Mouse (Mus musculus) neural tube, embryonic 12.5 days (tissue): ENCODE data around the gene Spg11. TPM values are rescaled to one million over a fixed set of nuclear protein-coding genes. Genes with fewer than 3 reads are reported as not detected.
"Not testable (repeated sequence)": the region's sequence is repeated elsewhere in the genome, so short reads cannot be mapped to it uniquely, and the experiment has no call there.

ENCODE experiments used
- ATAC-seq: fragments of 200-750 bp; cut with Nextera tagmentation; 2 replicates; pipeline ENCODE4 v1.8.0; 2017; ENCODE audit warnings: low read depth, mild to moderate bottlenecking, moderate TSS enrichment, moderate library complexity; ENCODE audit not compliant: low FRiP score
- H3K27ac ChIP-seq: fragments of 300-500 bp; sonication (generic); 2 replicates; pipeline ENCODE4 v1.5.1; 2016
- H3K27me3 ChIP-seq: fragments of 300-500 bp; sonication (generic); replicated peaks from 2 replicates; pipeline ENCODE4 v1.6.1; 2016; ENCODE audit warnings: mild to moderate bottlenecking
- H3K36me3 ChIP-seq: fragments of 300-500 bp; sonication (generic); 2 replicates; pipeline ENCODE4 v1.6.1; 2016; ENCODE audit warnings: mild to moderate bottlenecking
- H3K4me1 ChIP-seq: fragments of 300-500 bp; sonication (generic); 2 replicates; pipeline ENCODE4 v1.6.1; 2016
- H3K4me2 ChIP-seq: fragments of 300-500 bp; sonication (generic); replicated peaks from 2 replicates; pipeline ENCODE4 v1.6.1; 2016; ENCODE audit warnings: mild to moderate bottlenecking
- H3K4me3 ChIP-seq: fragments of 300-500 bp; sonication (generic); 2 replicates; pipeline ENCODE4 v1.5.1; 2016
- H3K9ac ChIP-seq: fragments of 300-500 bp; sonication (generic); 2 replicates; pipeline ENCODE4 v1.6.1; 2016; ENCODE audit warnings: mild to moderate bottlenecking
- H3K9me3 ChIP-seq: fragments of 300-500 bp; sonication (generic); 2 replicates; pipeline ENCODE4 v1.6.1; 2016; ENCODE audit warnings: mild to moderate bottlenecking
- WGBS: fragments of 180-500 bp; shearing (Covaris S2); methylation state at CpG from one replicate; pipeline ENCODE4 v1.1.7; 2016; 5-methylcytosine and 5-hydroxymethylcytosine counted together
- microRNA-seq: library from miRNA; unstranded; fragments of <30 nt; microRNA quantifications from one replicate; pipeline ENCODE4, GENCODE M21; 2017
- polyA plus RNA-seq: library from polyadenylated mRNA; unstranded; fragments of >200 nt; fragmentation: Nextera tagmentation; extraction: Ambion mirVana; gene quantifications from 2 replicates; pipeline ENCODE4 v1.2.1, GENCODE M21; 2016

Gene Spg11
- polyA plus RNA-seq, 1 experiment from 2014 or later = 9.6 TPM

DNA sequence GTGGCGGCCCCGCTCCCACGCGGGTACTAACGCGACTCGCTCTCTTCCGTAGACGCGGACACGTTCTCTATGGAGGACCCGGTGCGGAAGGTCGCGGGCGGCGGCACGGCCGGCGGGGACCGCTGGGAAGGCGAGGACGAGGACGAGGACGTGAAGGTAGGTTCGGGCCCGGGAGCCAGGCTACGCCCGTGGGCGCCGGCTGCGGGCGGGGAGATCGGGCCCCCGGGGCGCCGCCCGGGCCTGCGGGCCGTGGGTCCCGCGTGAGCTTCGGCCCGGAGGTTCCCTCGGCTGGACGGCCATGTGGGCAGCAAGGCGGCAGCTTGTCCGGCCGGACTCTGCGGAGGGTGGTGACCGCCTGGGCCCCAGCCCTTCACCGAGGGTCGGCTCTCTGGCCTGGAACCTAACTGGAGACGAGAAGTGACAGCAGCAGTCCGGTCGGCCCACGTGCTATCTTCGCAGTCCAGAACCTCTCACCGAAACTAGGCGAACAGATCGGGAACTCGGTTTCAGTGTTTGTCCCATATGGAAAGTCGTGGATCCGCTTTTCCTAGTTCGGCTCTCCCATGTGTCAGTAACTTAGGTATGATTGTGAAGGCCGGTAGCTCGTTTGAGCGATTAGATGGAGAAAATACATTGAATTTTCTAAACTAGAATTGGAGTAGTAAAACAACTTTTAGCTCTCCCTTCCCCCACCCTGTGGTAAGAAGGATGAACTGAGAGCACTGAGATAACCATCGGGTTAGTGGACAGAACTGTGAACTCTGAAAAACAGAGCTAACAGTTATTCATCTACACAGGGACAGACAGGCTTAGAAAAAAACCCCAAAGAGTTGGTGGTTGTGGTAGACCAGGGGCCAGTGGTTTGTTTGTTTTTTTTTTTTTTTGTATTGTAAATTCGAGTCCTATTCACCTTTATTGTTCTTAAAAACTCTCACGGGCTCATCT, 89.2 kb downstream of the Spg11 start:
- ATAC-seq = peak; percentile 67

DNA sequence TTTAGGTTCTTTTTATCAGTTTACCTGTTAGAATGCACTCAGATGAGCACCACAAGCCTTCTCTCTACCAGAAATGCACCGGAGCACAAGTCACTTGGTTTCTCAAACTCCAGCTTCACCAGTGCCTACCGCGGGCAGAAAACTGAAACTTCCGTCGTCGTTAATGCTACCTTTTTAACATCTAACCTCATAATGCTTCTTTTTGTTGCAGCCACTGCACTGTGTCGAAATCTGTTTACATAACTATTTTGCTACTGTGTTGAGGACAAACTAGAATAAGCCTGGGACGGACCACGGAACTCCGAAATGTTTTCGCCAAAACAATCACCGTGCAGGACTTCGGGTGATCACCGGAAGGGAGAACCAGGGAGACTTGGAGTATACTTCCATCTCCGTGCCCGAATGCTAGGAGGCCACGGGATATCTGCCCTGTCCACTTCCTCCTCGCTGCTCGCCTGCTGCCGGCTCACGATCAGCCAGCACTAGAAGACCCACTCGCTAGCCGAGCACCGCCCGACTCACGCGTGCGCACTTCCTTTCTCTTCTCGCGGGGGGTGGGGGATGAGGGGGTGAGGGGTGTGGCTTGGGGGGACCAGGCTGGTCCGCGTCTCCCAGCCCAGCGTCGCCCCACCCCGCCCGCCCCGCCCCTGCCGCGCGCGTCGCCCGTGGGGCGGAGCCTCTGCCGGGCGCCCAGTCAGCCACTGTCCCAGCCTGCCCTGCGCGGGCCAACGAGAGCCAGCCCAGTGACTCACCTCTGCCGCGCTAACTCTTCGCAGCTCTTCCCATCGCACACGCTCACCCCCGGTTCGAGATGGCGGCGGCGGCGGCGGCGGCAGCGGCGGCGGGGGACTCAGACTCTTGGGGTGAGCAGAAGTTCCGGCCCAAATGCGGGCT, 90.1 kb downstream of the Spg11 start, which contains the start of gene Eif3j1:
Gene Eif3j1 (plus strand): TSS at position 685 of the 894 bp plus-strand sequence.
- Histone ChIP-seq H3K4me1 (0 out of 2 replicates have a peak, but pooled peaks cover 3% of the 10 kb centered on the region), H3K27ac (peak within 1 kb of the TSS; percentile 59), H3K4me3 (peak within 1 kb of the TSS; percentile 95), H3K9ac (peak within 1 kb of the TSS; percentile 83), H3K27me3 (no peaks in the 10 kb centered on the region), H3K36me3 (no peaks in the 10 kb centered on the region), H3K9me3 (no peaks in the 10 kb centered on the region), H3K4me2 (peak within 1 kb of the TSS; percentile 72)
- ATAC-seq = peak; percentile 100
- under 1% methylated on average over 60 of the region's 67 CpGs for WGBS

More for the DNA sequence above, 89.2 kb downstream of the Spg11 start:
- Histone ChIP-seq H3K27ac (peak overlapping the region; percentile 59), H3K4me3 (peak overlapping the region; percentile 95), H3K4me1 (0 out of 2 replicates have a peak, but pooled peaks cover 3% of the 10 kb centered on the region), H3K9me3 (no peaks in the 10 kb centered on the region), H3K36me3 (peaks cover 4% of the 10 kb centered on the region; the same call in 1 of the 2 replicates), H3K27me3 (no peaks in the 10 kb centered on the region), H3K9ac (peak overlapping the region; percentile 83), H3K4me2 (peak overlapping the region; percentile 72)
- under 1% methylated on average over 71 of the region's 71 CpGs for WGBS

DNA sequence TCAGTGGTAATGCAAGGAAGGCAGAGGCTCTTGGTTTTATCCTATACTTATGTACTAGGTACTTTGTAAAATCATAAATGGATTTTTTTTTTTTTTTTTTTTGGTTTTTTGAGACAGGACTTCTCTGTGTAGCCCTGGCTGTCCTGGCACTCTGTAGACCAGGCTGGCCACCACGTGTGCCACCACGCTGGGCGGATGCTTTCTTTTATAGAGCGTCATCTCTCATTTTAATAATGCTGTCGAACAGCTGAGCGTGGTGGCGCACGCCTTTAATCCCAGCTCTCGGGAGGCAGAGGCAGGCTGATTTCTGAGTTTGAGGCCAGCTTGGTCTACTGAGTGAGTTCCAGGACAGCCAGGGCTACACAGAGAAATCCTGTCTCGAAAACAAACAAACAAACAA, 91.1 kb downstream of the Spg11 start:
- not testable (repeated sequence) for ATAC-seq

DNA sequence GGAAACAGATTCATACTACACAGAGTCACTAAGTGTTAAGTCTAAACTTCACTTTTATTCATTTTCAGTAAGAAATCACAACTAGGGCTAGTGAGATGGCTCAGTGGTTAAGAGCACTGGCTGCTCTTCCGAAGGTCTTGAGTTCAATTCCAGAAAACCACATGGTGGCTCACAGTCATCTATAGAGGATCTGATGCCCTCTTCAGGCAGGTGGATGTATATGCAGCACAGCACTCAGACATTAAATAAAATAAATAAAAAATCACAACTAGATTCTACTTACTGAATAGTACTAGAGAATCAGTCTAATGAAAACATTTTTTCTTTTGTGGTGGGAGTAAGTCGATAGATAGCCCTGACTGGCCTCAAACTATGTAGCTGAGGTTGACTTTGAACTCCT, 95.9 kb downstream of the Spg11 start:
- ATAC-seq = no peak
- Histone ChIP-seq H3K4me2 (no peak overlapping the region), H3K4me1 (no peaks in the 10 kb centered on the region), H3K4me3 (no peak overlapping the region), H3K27me3 (no peaks in the 10 kb centered on the region), H3K9ac (no peak overlapping the region), H3K9me3 (no peaks in the 10 kb centered on the region), H3K36me3 (no peaks in the 10 kb centered on the region), H3K27ac (no peak overlapping the region)
- 82% methylated on average over 2 of the region's 2 CpGs for WGBS

More for the DNA sequence above, 91.1 kb downstream of the Spg11 start:
- H3K27me3 ChIP-seq, H3K4me1 ChIP-seq, H3K27ac ChIP-seq, H3K36me3 ChIP-seq, H3K9ac ChIP-seq, H3K9me3 ChIP-seq, H3K4me3 ChIP-seq: not testable (repeated sequence)
- peak overlapping the region; percentile 72; the same call in 1 of the 2 replicates for H3K4me2 ChIP-seq
- WGBS = 94% methylated on average over 10 of the region's 10 CpGs

DNA sequence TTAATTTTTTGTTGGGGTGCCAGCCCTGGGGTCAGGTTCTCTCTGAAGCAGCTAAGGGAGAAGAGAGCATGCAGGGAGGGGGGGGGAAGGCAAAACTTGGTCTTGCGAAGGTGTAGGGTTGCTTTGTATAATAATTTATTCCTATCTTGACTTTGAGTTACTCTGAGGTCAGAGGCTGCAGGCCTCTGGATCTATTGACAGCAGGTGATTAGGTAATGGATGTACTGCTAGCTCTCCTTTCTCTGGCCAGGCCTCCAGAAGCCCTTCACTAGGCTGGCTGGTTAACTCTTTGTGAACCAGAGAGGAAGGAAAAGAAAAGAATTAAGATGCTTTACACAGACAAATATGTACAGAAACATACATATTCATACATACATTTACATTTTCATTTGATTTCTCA, 99.5 kb downstream of the Spg11 start:
- ATAC-seq = no peak
- H3K9me3 ChIP-seq = no peaks in the 10 kb centered on the region
- no peak overlapping the region for H3K4me2 ChIP-seq
- H3K4me3 ChIP-seq = no peak overlapping the region
- H3K27ac ChIP-seq = no peak overlapping the region
- 73% methylated on average over 1 of the region's 1 CpGs for WGBS
- no peaks in the 10 kb centered on the region for H3K4me1 ChIP-seq
- H3K36me3 ChIP-seq = peaks cover 6% of the 10 kb centered on the region
- no peak overlapping the region for H3K9ac ChIP-seq
- H3K27me3 ChIP-seq = no peaks in the 10 kb centered on the region

DNA sequence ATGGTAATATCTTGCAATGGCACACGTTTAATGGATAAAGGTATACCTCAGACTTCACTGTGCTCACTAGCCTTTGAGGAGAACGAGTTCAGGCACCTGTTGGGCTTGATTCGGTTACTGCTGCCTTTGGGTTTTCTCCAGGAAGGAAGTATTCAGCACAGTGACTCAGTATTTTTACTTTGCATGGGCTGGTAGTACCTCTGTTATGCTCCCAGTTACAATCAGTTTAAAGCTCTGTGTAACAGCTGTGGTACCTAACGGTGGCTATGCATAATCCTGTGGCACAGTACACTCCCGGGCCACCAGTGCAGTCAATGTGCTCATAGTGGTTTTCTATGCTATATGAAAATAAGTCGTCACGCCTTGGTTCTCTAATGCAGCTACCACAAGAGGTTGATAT, 106.7 kb downstream of the Spg11 start:
- no peaks in the 10 kb centered on the region for H3K27me3 ChIP-seq
- H3K27ac ChIP-seq = no peak overlapping the region
- H3K9ac ChIP-seq = no peak overlapping the region
- H3K4me2 ChIP-seq = no peak overlapping the region
- 94% methylated on average over 7 of the region's 7 CpGs for WGBS
- peaks cover 24% of the 10 kb centered on the region for H3K36me3 ChIP-seq
- H3K9me3 ChIP-seq = no peaks in the 10 kb centered on the region
- H3K4me3 ChIP-seq = no peak overlapping the region
- H3K4me1 ChIP-seq = no peaks in the 10 kb centered on the region
- ATAC-seq = no peak

DNA sequence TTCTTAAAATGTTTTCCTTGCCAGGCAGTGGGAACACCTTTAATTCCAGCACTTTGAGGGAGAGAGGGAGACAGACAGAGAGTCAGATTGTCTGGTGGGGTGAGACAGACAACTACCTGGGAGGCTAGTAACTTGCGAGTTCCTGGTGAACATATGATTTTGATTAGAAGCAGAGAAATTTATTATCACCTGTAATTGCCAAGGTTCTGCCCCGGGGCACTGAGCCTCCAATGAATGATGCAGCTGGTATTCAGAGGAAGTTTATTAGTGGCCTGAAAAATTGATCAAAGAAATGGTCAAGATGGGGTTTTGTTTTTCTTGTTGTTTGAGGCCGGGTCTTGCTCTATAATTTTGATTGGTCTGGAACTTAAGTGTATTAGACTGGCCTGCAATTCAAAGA, 109.4 kb downstream of the Spg11 start:
- 96% methylated on average over 3 of the region's 3 CpGs for WGBS

More for the DNA sequence above, 109.4 kb downstream of the Spg11 start:
- Histone ChIP-seq H3K4me2 (no peak overlapping the region), H3K4me1 (no peaks in the 10 kb centered on the region), H3K4me3 (no peak overlapping the region), H3K9ac (no peak overlapping the region), H3K9me3 (no peaks in the 10 kb centered on the region), H3K27ac (no peak overlapping the region), H3K36me3 (peaks cover 27% of the 10 kb centered on the region), H3K27me3 (no peaks in the 10 kb centered on the region)
- no peak for ATAC-seq

Small RNAs within 50 kb of the gene (microRNA-seq; reads per million reads assigned to microRNA genes)
- gene Gm47314 = not detected

Other genes with a start within 250 kb of the Spg11 start
- 48.7 and 49.1 TPM in 2 replicates for gene Ctdspl2, start 162.4 kb downstream of the Spg11 start, polyA plus RNA-seq
- 0.43 and 0.55 TPM in 2 replicates for gene Mageb3, start 162.3 kb downstream of the Spg11 start, polyA plus RNA-seq
- gene Eif3j1, start 89.8 kb downstream of the Spg11 start, polyA plus RNA-seq = 12.0 and 12.9 TPM in 2 replicates
- 115 and 118 TPM in 2 replicates for gene B2m, start 29.3 kb upstream of the Spg11 start, polyA plus RNA-seq
- gene Trim69, start 42.3 kb upstream of the Spg11 start, polyA plus RNA-seq = not detected in 2 replicates
- gene Patl2, start 67.8 kb upstream of the Spg11 start, polyA plus RNA-seq = not detected in 2 replicates
- not detected in 2 replicates for gene Terb2, start 67.9 kb upstream of the Spg11 start, polyA plus RNA-seq
- 16.7 and 17.4 TPM in 2 replicates for gene Sord, start 116.4 kb upstream of the Spg11 start, polyA plus RNA-seq
- 0.04 TPM in 1 of 2 replicates, not detected in the other for gene Duox2, start 180.1 kb upstream of the Spg11 start, polyA plus RNA-seq
- gene Duoxa2, start 180.5 kb upstream of the Spg11 start, polyA plus RNA-seq = not detected in 2 replicates
- 0.23 TPM in 1 of 2 replicates, not detected in the other for gene Duoxa1, start 195.3 kb upstream of the Spg11 start, polyA plus RNA-seq
- 0.10 and 0.15 TPM in 2 replicates for gene Duox1, start 197.3 kb upstream of the Spg11 start, polyA plus RNA-seq